Mouse (Mus musculus): ENCODE measurements around the gene Rnf121. TPM values are rescaled to one million over a fixed set of nuclear protein-coding genes. Genes with fewer than 3 reads are reported as not detected.

Gene Rnf121
- polyA plus RNA-seq, 1 experiment from 2014 or later: 31.2 TPM

DNA sequence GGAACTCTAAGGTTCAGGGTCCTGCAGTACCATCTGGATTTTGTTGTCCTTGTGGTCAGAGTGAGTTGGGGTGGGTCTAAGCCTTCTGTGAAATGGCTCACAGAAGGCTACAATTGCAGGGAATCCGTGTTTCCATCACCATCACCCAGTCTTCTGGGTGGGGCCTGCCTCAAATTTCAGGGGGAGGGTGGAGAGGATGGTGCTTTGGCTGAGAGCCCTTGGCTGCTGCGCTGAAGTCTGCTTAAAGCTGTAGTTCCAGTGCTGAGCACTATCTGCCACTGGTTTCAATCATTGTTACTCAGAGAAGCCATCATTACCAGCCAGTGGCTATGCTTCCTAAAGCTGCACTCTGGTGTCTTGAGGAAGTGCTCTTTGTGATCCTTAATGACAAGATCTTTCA is 90.8 kb downstream of the Rnf121 start:
- Histone ChIP-seq H3K36me3 (peaks cover 11% of the 10 kb centered on the region), H3K4me1 (replicated peaks) (peaks cover 38% of the 10 kb centered on the region), H3K4me2 (no peak overlapping the region), H3K27ac (peak overlapping the region; percentile 26; the same call in 1 of the 2 replicates), H3K9ac (no peak overlapping the region), H3K4me3 (no peak overlapping the region), H3K9me3 (no peaks in the 10 kb centered on the region), H3K27me3 (no peaks in the 10 kb centered on the region)
- WGBS: 75% methylated on average over 2 of the region's 2 CpGs
- no peak for ATAC-seq (ENCODE audit: low FRiP score)

DNA sequence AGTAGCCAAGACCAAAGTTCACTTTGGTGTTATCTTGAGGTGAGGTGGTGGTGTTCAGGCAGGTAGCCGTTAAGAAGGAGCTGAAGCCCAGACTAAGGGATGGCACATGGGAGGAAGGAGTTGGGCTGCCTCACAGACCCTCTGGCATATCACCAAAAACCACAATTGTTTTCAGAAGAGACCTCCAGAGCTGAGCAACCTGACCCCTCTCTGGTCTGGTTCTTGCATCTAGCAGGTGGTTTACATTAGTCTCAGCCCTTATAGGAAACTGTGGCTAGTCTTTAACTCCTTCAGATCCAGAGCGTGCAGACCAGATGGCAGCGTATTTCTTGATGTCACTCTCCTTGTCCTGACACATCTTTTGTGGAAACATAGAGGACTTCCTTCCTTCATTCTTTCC is 91.5 kb downstream of the Rnf121 start:
- Histone ChIP-seq H3K4me1 (replicated peaks) (peaks cover 44% of the 10 kb centered on the region), H3K9me3 (no peaks in the 10 kb centered on the region), H3K4me3 (no peak overlapping the region), H3K4me2 (no peak overlapping the region), H3K9ac (no peak overlapping the region), H3K27ac (no peak overlapping the region), H3K36me3 (peaks cover 9% of the 10 kb centered on the region), H3K27me3 (no peaks in the 10 kb centered on the region)
- no peak for ATAC-seq (ENCODE audit: low FRiP score)
- WGBS: 82% methylated on average over 3 of the region's 3 CpGs

DNA sequence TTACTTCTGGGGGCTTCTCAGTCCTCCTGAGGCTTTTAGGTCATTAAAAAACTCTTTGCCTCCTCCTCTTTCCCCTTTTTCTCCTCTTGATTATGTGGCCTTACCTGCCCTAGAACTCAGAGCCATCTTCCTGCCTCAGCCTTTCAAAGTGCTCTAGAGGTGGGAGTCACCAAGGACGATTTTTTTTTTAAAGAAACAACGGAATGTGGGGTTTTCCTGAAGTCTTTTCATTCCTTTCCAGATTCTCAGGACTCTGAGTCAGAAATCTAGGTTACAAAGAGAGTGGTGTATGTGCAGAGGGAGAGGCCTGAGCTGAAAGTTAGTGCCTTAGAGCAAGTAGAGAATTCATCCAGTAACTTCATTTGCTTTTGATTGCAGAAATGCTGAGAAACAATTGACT is 93.5 kb downstream of the Rnf121 start:
- H3K4me2 ChIP-seq: peak overlapping the region; percentile 74
- H3K4me3 ChIP-seq: peak overlapping the region; percentile 74
- no peak for ATAC-seq (ENCODE audit: low FRiP score)
- peaks cover 49% of the 10 kb centered on the region for H3K4me1 ChIP-seq (replicated peaks)
- peak overlapping the region; percentile 96 for H3K9ac ChIP-seq
- 59% methylated on average over 2 of the region's 2 CpGs for WGBS
- H3K36me3 ChIP-seq: 0 out of 2 replicates have a peak, but pooled peaks cover 3% of the 10 kb centered on the region
- peak overlapping the region; percentile 100 for H3K27ac ChIP-seq
- no peaks in the 10 kb centered on the region for H3K27me3 ChIP-seq
- H3K9me3 ChIP-seq: no peaks in the 10 kb centered on the region

DNA sequence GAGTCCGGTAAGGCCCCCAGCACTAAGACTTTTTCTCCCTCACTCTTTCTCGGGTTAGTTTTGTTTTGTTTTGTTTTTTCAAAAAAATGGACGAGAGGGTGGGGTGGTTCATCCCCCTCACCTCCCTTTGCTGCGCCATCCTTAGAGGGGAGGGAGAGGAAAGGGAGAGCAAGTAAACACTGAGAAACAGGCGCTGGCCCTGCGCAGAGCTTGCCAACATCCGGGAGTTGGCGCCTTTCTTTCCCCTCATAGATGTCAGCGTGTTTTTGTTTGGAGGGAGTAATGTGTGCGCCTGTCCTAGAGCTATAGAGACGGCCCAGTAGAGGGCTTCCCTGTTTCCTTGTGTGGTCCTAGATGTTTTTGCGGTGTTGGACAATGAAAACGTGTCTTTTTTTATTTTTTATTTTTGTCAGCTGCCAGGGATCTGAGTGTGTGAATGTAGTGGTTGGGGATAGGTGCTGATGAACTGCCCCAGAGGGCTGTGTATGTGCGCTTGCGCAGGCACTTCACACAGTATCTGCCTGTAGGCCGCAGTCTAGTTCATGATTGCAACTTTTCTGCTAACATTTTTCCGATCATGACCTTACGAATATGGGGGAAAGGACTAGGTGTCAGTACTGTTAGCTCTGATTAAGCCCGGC is 94.3 kb downstream of the Rnf121 start:
- H3K9ac ChIP-seq: peak overlapping the region; percentile 96
- H3K9me3 ChIP-seq: no peaks in the 10 kb centered on the region
- H3K27me3 ChIP-seq: no peaks in the 10 kb centered on the region
- 3% methylated on average over 19 of the region's 19 CpGs for WGBS
- peaks cover 49% of the 10 kb centered on the region for H3K4me1 ChIP-seq (replicated peaks)
- H3K4me2 ChIP-seq: peak overlapping the region; percentile 74
- H3K4me3 ChIP-seq: peak overlapping the region; percentile 74
- peak; percentile 78 for ATAC-seq (ENCODE audit: low FRiP score)
- 0 out of 2 replicates have a peak, but pooled peaks cover under 1% of the 10 kb centered on the region for H3K36me3 ChIP-seq
- peak overlapping the region; percentile 100 for H3K27ac ChIP-seq

DNA sequence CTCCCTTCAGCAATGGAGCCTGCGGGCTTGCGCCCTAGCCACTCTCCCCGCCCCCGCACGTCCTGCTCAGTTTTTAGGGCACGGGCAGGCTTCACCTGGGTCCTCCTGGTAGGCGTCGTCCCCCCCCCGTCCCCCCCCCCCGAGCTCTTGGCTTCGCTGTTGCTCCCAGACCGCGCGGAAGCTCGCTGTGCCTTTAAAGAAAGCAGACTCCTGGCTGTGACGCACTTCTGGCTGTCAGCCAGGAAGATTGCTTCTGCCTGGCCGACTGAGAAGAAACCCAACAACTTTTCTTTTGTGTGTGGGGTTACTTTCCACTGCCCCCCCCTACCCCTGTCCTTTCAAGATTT is 94.9 kb downstream of the Rnf121 start:
- H3K9me3 ChIP-seq: no peaks in the 10 kb centered on the region
- 0% methylated on average over 17 of the region's 17 CpGs for WGBS
- peak; percentile 82 for ATAC-seq (ENCODE audit: low FRiP score)
- H3K4me1 ChIP-seq (replicated peaks): peaks cover 49% of the 10 kb centered on the region
- H3K36me3 ChIP-seq: no peaks in the 10 kb centered on the region
- peak overlapping the region; percentile 74 for H3K4me2 ChIP-seq
- peak overlapping the region; percentile 96 for H3K9ac ChIP-seq
- no peaks in the 10 kb centered on the region for H3K27me3 ChIP-seq
- H3K4me3 ChIP-seq: peak overlapping the region; percentile 74
- peak overlapping the region; percentile 100 for H3K27ac ChIP-seq

DNA sequence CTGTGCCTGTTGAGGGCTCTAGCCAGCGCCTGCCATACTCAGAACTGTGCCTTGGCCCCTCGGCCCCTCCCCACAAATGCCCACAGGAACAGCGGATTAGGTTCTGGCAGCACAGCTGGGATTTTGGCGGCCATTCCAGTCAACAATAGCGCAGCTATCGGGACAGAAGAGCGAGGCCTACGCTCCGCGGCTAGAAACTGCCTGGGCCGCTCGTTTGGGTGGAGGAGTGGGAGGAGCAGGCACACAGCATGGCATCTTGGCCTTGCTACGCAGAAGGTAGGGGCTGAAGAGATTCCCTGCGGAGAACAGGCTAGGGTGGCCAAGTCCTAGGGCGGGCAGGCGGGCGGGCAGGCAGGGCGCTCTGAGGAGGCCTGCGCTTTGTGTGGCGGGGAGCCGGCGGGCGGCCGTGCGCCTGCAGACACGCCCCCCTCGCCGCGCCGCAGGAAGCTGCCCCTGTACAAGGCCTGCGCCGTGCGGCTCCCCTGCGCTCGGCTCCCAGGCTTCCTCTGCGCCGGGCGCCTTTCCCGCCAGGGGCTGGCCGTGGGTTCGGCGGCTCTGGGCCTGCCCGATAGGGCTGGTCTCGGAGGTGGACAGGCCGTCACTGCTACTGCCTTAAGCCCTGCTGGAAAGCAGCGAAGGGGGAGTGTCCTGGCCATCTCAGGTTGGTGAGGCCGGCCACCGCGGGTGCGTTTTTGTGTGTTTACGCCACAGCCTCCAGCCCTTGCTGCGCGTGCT is 95.4 kb downstream of the Rnf121 start:
- ATAC-seq (ENCODE audit: low FRiP score): peak; percentile 91
- peak overlapping the region; percentile 96 for H3K9ac ChIP-seq
- peak overlapping the region; percentile 74 for H3K4me2 ChIP-seq
- under 1% methylated on average over 52 of the region's 53 CpGs for WGBS
- no peaks in the 10 kb centered on the region for H3K9me3 ChIP-seq
- H3K4me3 ChIP-seq: peak overlapping the region; percentile 74
- no peaks in the 10 kb centered on the region for H3K27me3 ChIP-seq
- no peaks in the 10 kb centered on the region for H3K36me3 ChIP-seq
- peak overlapping the region; percentile 100 for H3K27ac ChIP-seq
- peaks cover 49% of the 10 kb centered on the region for H3K4me1 ChIP-seq (replicated peaks)

Other genes with a start within 250 kb of the Rnf121 start
- 1.9 and 2.4 TPM in 2 replicates for gene Phox2a, start 247.2 kb downstream of the Rnf121 start, polyA plus RNA-seq (2015; fragmentation: Nextera tagmentation; extraction: Ambion mirVana)
- gene Inppl1, start 227.2 kb downstream of the Rnf121 start, polyA plus RNA-seq (2015; fragmentation: Nextera tagmentation; extraction: Ambion mirVana): 12.7 and 15.4 TPM in 2 replicates
- gene Folr2, start 208.3 kb downstream of the Rnf121 start, polyA plus RNA-seq (2015; fragmentation: Nextera tagmentation; extraction: Ambion mirVana): 3.3 and 3.5 TPM in 2 replicates
- gene Anapc15, start 201.8 kb downstream of the Rnf121 start, polyA plus RNA-seq (2015; fragmentation: Nextera tagmentation; extraction: Ambion mirVana): 83.1 and 93.3 TPM in 2 replicates
- 21.0 and 39.2 TPM in 2 replicates for gene Folr1, start 194.7 kb downstream of the Rnf121 start, polyA plus RNA-seq (2015; fragmentation: Nextera tagmentation; extraction: Ambion mirVana)
- gene Lamtor1, start 159.6 kb downstream of the Rnf121 start, polyA plus RNA-seq (2015; fragmentation: Nextera tagmentation; extraction: Ambion mirVana): 151 and 156 TPM in 2 replicates
- 0.40 and 0.48 TPM in 2 replicates for gene Tomt, start 159.1 kb downstream of the Rnf121 start, polyA plus RNA-seq (2015; fragmentation: Nextera tagmentation; extraction: Ambion mirVana)
- gene Lrrc51, start 131.6 kb downstream of the Rnf121 start, polyA plus RNA-seq (2015; fragmentation: Nextera tagmentation; extraction: Ambion mirVana): 10.9 and 12.1 TPM in 2 replicates
- gene Numa1, start 131.4 kb downstream of the Rnf121 start, polyA plus RNA-seq (2015; fragmentation: Nextera tagmentation; extraction: Ambion mirVana): 50.8 and 53.3 TPM in 2 replicates
- 4.5 and 4.8 TPM in 2 replicates for gene Il18bp, start 46.8 kb downstream of the Rnf121 start, polyA plus RNA-seq (2015; fragmentation: Nextera tagmentation; extraction: Ambion mirVana)
- 28.0 and 28.8 TPM in 2 replicates for gene Xndc1, start within 50 bp of the Rnf121 start, polyA plus RNA-seq (2015; fragmentation: Nextera tagmentation; extraction: Ambion mirVana)
- gene Xntrpc, start 244 bp upstream of the Rnf121 start, polyA plus RNA-seq (2015; fragmentation: Nextera tagmentation; extraction: Ambion mirVana): 1.2 and 1.4 TPM in 2 replicates
- 0.25 and 0.49 TPM in 2 replicates for gene Trpc2, start 17.6 kb upstream of the Rnf121 start, polyA plus RNA-seq (2015; fragmentation: Nextera tagmentation; extraction: Ambion mirVana)
- 0.22 and 0.26 TPM in 2 replicates for gene Art1, start 36.3 kb upstream of the Rnf121 start, polyA plus RNA-seq (2015; fragmentation: Nextera tagmentation; extraction: Ambion mirVana)
- gene Art5, start 44.0 kb upstream of the Rnf121 start, polyA plus RNA-seq (2015; fragmentation: Nextera tagmentation; extraction: Ambion mirVana): 0.74 and 0.75 TPM in 2 replicates
- not detected in 2 replicates for gene Chrna10, start 51.4 kb upstream of the Rnf121 start, polyA plus RNA-seq (2015; fragmentation: Nextera tagmentation; extraction: Ambion mirVana)
- 23.4 and 25.0 TPM in 2 replicates for gene Nup98, start 144.7 kb upstream of the Rnf121 start, polyA plus RNA-seq (2015; fragmentation: Nextera tagmentation; extraction: Ambion mirVana)
- 48.0 and 53.0 TPM in 2 replicates for gene Pgap2, start 144.7 kb upstream of the Rnf121 start, polyA plus RNA-seq (2015; fragmentation: Nextera tagmentation; extraction: Ambion mirVana)
- 19.1 and 21.0 TPM in 2 replicates for gene Rhog, start 190.6 kb upstream of the Rnf121 start, polyA plus RNA-seq (2015; fragmentation: Nextera tagmentation; extraction: Ambion mirVana)
- 9.6 and 9.9 TPM in 2 replicates for gene Stim1, start 202.3 kb upstream of the Rnf121 start, polyA plus RNA-seq (2015; fragmentation: Nextera tagmentation; extraction: Ambion mirVana)